9 mouse cellular contexts compared by ENCODE assay signal in the genomic region with DNA sequence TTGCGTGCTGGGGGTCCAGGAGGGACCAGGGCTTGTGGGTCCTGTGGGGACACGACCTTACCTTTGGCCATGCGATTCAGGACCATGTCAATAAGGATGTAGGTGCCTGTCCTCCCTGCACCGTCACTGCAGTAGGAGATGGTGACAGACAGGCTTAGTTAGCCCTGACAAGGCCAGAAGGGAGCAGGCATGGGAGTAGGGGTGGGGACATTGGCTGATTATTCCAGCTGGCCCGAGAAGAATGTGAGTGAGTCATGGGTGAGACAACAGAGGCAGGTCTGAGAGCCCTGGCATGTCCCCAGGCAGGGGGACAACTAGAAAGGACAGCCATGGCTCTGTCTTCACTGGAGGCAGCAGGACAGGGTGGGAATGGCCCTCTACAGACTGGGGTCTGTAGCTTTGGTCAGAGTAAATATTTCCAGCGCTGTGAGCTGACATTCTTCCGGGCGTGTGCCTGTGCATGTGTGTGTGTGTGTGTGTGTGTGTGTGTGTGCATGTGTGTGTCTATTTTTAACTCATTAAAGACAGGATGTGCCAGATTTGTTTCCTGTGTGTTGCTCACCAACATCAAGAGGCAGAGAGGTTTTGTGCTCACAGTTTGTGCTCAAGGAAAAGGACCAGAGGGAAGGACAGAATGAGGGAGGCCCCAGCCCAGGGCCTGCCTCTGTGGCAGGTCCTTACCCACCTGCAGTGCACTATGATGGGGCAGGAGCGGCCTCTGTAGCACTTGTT. TPM values are rescaled to one million over a fixed set of nuclear protein-coding genes. Genes with fewer than 3 reads are reported as not detected.
DNase-seq lines count a peak whose midpoint lies in the region; ATAC-seq and TF ChIP-seq lines count a peak whose summit lies in the region.
"Had no signal": no experiment of that assay in that cellular context is flagged by ENCODE, and none has a peak within 500 bp of the region (broad histone marks: within the 10 kb centered on the region; RNA-seq: fewer than 3 reads in every experiment).

No protein-coding gene starts in this region.

- no peaks in the 10 kb centered on the region for H3K9me3 ChIP-seq in kidney, embryonic 14.5 days (ENCODE audit: control insufficient read depth, low read length)
- no peaks in the 10 kb centered on the region for H3K9me3 ChIP-seq in hindbrain, embryonic 12.5 days (replicated peaks)

- no peak for TF ChIP-seq CTCF in cortical plate, adult 2 months (IDR thresholded peaks at IDR 0.05; ENCODE audit: extremely low read depth, insufficient read depth, low read length)

- H3K9ac ChIP-seq in kidney, embryonic 14.5 days (ENCODE audit: low read depth, low read length), result peak overlapping the region; percentile 23; the same call in 1 of the 2 replicates
- peak overlapping the region; percentile 15 for H3K9ac ChIP-seq in hindbrain, embryonic 12.5 days

- H3K4me2 ChIP-seq in kidney, embryonic 14.5 days (replicated peaks; ENCODE audit: low read depth, low read length), result no peak overlapping the region
- no peak overlapping the region for H3K4me2 ChIP-seq in hindbrain, embryonic 12.5 days (replicated peaks)

- peaks cover 12% of the 10 kb centered on the region for H3K4me1 ChIP-seq in kidney, embryonic 14.5 days (ENCODE audit: control insufficient read depth, insufficient read depth, low read length)
- peaks cover 3% of the 10 kb centered on the region for H3K4me1 ChIP-seq in cortical plate, adult 2 months (ENCODE audit: control insufficient read depth, insufficient read depth, low read length)
- peaks cover 21% of the 10 kb centered on the region for H3K4me1 ChIP-seq in hindbrain, embryonic 12.5 days

- H3K27ac ChIP-seq in kidney, embryonic 14.5 days (ENCODE audit: low read depth, low read length), result peak overlapping the region; percentile 17; the same call in 1 of the 2 replicates
- peak overlapping the region; percentile 85 for H3K27ac ChIP-seq in cortical plate, adult 2 months (ENCODE audit: insufficient read depth, low read length)
- no peak overlapping the region for H3K27ac ChIP-seq in hindbrain, embryonic 12.5 days

- 48% methylated on average over 9 of the region's 9 CpGs for WGBS in kidney, embryonic 14.5 days
- whole genome bisulfite sequencing in hindbrain, embryonic 12.5 days, result 52% methylated on average over 9 of the region's 9 CpGs

- no peak overlapping the region for H3K4me3 ChIP-seq in kidney, embryonic 14.5 days (ENCODE audit: low read length)
- no peak overlapping the region for H3K4me3 ChIP-seq in cortical plate, adult 2 months (ENCODE audit: insufficient read depth, low read length)
- no peak overlapping the region for H3K4me3 ChIP-seq in hindbrain, embryonic 12.5 days

- TF ChIP-seq POLR2A in cortical plate, adult 2 months (IDR thresholded peaks at IDR 0.05; ENCODE audit: extremely low read depth, insufficient read depth, low read length), result no peak

- peaks cover 8% of the 10 kb centered on the region; the same call in 1 of the 2 replicates for H3K36me3 ChIP-seq in kidney, embryonic 14.5 days (ENCODE audit: control insufficient read depth, insufficient read depth, low read length)
- peaks cover 7% of the 10 kb centered on the region for H3K36me3 ChIP-seq in hindbrain, embryonic 12.5 days

- DNase-seq in kidney, adult 8-10 months, result no peak
- DNase-seq in Muller cell, postnatal 12 days (ENCODE audit: inconsistent ontology term), result peak; percentile 97
- DNase-seq in lung, postnatal 4 days, result peak; percentile 50 to 72
- no peak for DNase-seq in embryo, embryonic 10 days (ENCODE audit: low spot score)

- H3K27me3 ChIP-seq in kidney, embryonic 14.5 days (ENCODE audit: control insufficient read depth, insufficient read depth, low read length), result no peaks in the 10 kb centered on the region
- H3K27me3 ChIP-seq in hindbrain, embryonic 12.5 days, result peaks cover 11% of the 10 kb centered on the region

- ATAC-seq in kidney, embryonic 14.5 days (ENCODE audit: low FRiP score, low TSS enrichment), result no peak
- no peak for ATAC-seq in hindbrain, embryonic 12.5 days (ENCODE audit: low FRiP score)
- no peak for ATAC-seq in erythroid progenitor cell, adult 5-6 weeks (replicated peaks; ENCODE audit: low FRiP score, poor library complexity, severe bottlenecking)

RNA-seq across cellular contexts. Expression of a gene that starts 12.0 kb away (rescaled TPM):
- 13.2 and 14.4 TPM in 2 replicates for polyA plus RNA-seq in kidney, embryonic 14.5 days (2014; fragmentation: Nextera tagmentation; extraction: Ambion mirVana)
- 104 and 115 TPM in 2 replicates for polyA plus RNA-seq in cortical plate, adult 2 months (2012; rRNA removed)
- polyA plus RNA-seq in hindbrain, embryonic 12.5 days (2016; fragmentation: Nextera tagmentation; extraction: Ambion mirVana), result 54.6 and 55.2 TPM in 2 replicates
- total RNA-seq in erythroid progenitor cell, adult 5-6 weeks (2015; ENCODE audit: low replicate concordance), result 154 and 158 TPM in 2 replicates
- 356 and 386 TPM in 2 replicates for total RNA-seq in erythroid progenitor cell, adult 5-6 weeks (2017; ENCODE audit: low replicate concordance)

RNA-seq across cellular contexts. Expression of a gene that starts 16.1 kb away (rescaled TPM):
- polyA plus RNA-seq in kidney, embryonic 14.5 days (2014; fragmentation: Nextera tagmentation; extraction: Ambion mirVana), result 0.08 TPM in 1 of 2 replicates, not detected in the other
- polyA plus RNA-seq in cortical plate, adult 2 months (2012; rRNA removed), result 405 TPM in 2 replicates
- 11.7 and 12.6 TPM in 2 replicates for polyA plus RNA-seq in hindbrain, embryonic 12.5 days (2016; fragmentation: Nextera tagmentation; extraction: Ambion mirVana)
- not detected in 2 replicates for total RNA-seq in erythroid progenitor cell, adult 5-6 weeks (2015; ENCODE audit: low replicate concordance)
- not detected in 2 replicates for total RNA-seq in erythroid progenitor cell, adult 5-6 weeks (2017; ENCODE audit: low replicate concordance)

RNA-seq across cellular contexts. Expression of a gene that starts 16.3 kb away (rescaled TPM):
- polyA plus RNA-seq in kidney, embryonic 14.5 days (2014; fragmentation: Nextera tagmentation; extraction: Ambion mirVana), result not detected in 2 replicates
- not detected in 2 replicates for polyA plus RNA-seq in cortical plate, adult 2 months (2012; rRNA removed)
- polyA plus RNA-seq in hindbrain, embryonic 12.5 days (2016; fragmentation: Nextera tagmentation; extraction: Ambion mirVana), result not detected in 2 replicates
- not detected in 2 replicates for total RNA-seq in erythroid progenitor cell, adult 5-6 weeks (2015; ENCODE audit: low replicate concordance)
- total RNA-seq in erythroid progenitor cell, adult 5-6 weeks (2017; ENCODE audit: low replicate concordance), result not detected in 2 replicates
- total RNA-seq: left cerebral cortex, postnatal 10 days had no signal

RNA-seq across cellular contexts. Expression of a gene that starts 28.5 kb away (rescaled TPM):
- polyA plus RNA-seq in kidney, embryonic 14.5 days (2014; fragmentation: Nextera tagmentation; extraction: Ambion mirVana), result 31.6 and 32.1 TPM in 2 replicates
- 345 and 362 TPM in 2 replicates for polyA plus RNA-seq in cortical plate, adult 2 months (2012; rRNA removed)
- 10.3 and 11.1 TPM in 2 replicates for polyA plus RNA-seq in hindbrain, embryonic 12.5 days (2016; fragmentation: Nextera tagmentation; extraction: Ambion mirVana)
- 474 and 550 TPM in 2 replicates for total RNA-seq in erythroid progenitor cell, adult 5-6 weeks (2015; ENCODE audit: low replicate concordance)
- total RNA-seq in erythroid progenitor cell, adult 5-6 weeks (2017; ENCODE audit: low replicate concordance), result 246 TPM in 2 replicates

RNA-seq across cellular contexts. Expression of a gene that starts 30.0 kb away (rescaled TPM):
- polyA plus RNA-seq in kidney, embryonic 14.5 days (2014; fragmentation: Nextera tagmentation; extraction: Ambion mirVana), result not detected in 2 replicates
- polyA plus RNA-seq in cortical plate, adult 2 months (2012; rRNA removed), result 138 and 162 TPM in 2 replicates
- 50.0 and 56.8 TPM in 2 replicates for polyA plus RNA-seq in hindbrain, embryonic 12.5 days (2016; fragmentation: Nextera tagmentation; extraction: Ambion mirVana)
- total RNA-seq in erythroid progenitor cell, adult 5-6 weeks (2015; ENCODE audit: low replicate concordance), result not detected in 2 replicates
- total RNA-seq in erythroid progenitor cell, adult 5-6 weeks (2017; ENCODE audit: low replicate concordance), result not detected in 2 replicates

Comparison
In these comparisons a context has a peak if more than half of its experiments do, and no peak if none do; other contexts are left out.
1. DNase-seq: peak in Muller cell, postnatal 12 days (single experiment) and lung, postnatal 4 days (2 of 2); none in kidney, adult 8-10 months (0 of 2) and embryo, embryonic 10 days (single experiment).
2. RNA of a gene that starts 16.1 kb away (polyA plus RNA-seq): 405 TPM in cortical plate, adult 2 months; 11.7 to 12.6 TPM in hindbrain, embryonic 12.5 days and 0.08 TPM in kidney, embryonic 14.5 days; every median in the first group is over 10 times any median in the second.